Mouse (Mus musculus): ENCODE data around the gene Afm. TPM values are rescaled to one million over a fixed set of nuclear protein-coding genes. Genes with fewer than 3 reads are reported as not detected.
A peak's percentile ranks its signal among the peaks of the same experiment; 100 is the strongest.

The Afm gene
- polyA plus RNA-seq, 1 experiment from 2014 or later, result 54.6 TPM

GRCm38 (mm10) chr5:90561721-90562275, 43.1 kb downstream of the Afm start:
- no peak for TF ChIP-seq CTCF (IDR thresholded peaks at IDR 0.05; ENCODE audit: low read depth)
- Histone ChIP-seq H3K27me3 (ENCODE audit: insufficient read depth, low read length) (no peaks in the 10 kb centered on the region), H3K27ac (ENCODE audit: low read depth) (peak overlapping the region; percentile 87), H3K36me3 (replicated peaks; ENCODE audit: insufficient read depth, low read length) (no peaks in the 10 kb centered on the region), H3K9me3 (ENCODE audit: low read length) (no peaks in the 10 kb centered on the region), H3K4me2 (ENCODE audit: low read depth, low read length) (0 out of 2 replicates have a peak overlapping the region, but pooled peaks have one; percentile 45), H3K4me1 (ENCODE audit: insufficient read depth) (peaks cover 4% of the 10 kb centered on the region; the same call in 1 of the 2 replicates), H3K4me3 (ENCODE audit: low read depth, low read length) (no peak overlapping the region), H3K9ac (replicated peaks) (no peak overlapping the region)
- ATAC-seq (no peak), DNase-seq (peak; percentile 4)
- WGBS (ENCODE audit: insufficient replicate concordance), result 87% methylated on average over 11 of the region's 11 CpGs

- WGBS (ENCODE audit: insufficient replicate concordance), result 80% methylated on average over 4 of the region's 4 CpGs
- no peaks in the 10 kb centered on the region for H3K9me3 ChIP-seq (ENCODE audit: low read length)
- no peak overlapping the region for H3K4me2 ChIP-seq (ENCODE audit: low read depth, low read length)
- no peak for DNase-seq
- TF ChIP-seq CTCF (IDR thresholded peaks at IDR 0.05; ENCODE audit: low read depth) (no peak), EP300 (IDR thresholded peaks at IDR 0.05; ENCODE audit: low read depth) (no peak)
- H3K27me3 ChIP-seq (ENCODE audit: insufficient read depth, low read length), result no peaks in the 10 kb centered on the region
- H3K4me3 ChIP-seq (ENCODE audit: low read depth, low read length), result no peak overlapping the region
- H3K4me1 ChIP-seq (ENCODE audit: insufficient read depth), result peaks cover 7% of the 10 kb centered on the region
- no peak overlapping the region for H3K9ac ChIP-seq (replicated peaks)
- ATAC-seq, result no peak
- no peak overlapping the region for H3K27ac ChIP-seq (ENCODE audit: low read depth)
- no peaks in the 10 kb centered on the region for H3K36me3 ChIP-seq (replicated peaks; ENCODE audit: insufficient read depth, low read length)
These were observed 44.1 kb downstream of the Afm start for GRCm38 (mm10) chr5:90562880-90563279.

DNA sequence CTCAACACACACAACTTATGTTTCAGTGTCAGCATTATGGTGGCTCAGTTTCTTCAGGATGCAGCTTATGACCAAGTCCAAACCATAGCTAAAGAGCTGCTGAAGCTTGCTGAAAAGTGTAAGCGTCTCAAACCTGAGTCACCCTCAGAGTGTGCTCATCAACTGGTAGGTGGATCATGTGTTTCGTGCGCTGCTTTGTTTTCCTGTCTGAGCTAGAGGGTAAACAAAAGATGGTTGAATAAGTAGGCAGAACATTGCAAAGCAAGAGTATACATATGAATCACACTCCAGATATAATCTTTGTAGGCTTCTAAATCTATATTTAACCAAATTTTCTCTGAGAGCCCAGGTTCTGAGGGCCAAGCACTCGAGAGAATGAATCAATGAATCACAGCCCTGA, 45.4 kb downstream of the Afm start:
- no peaks in the 10 kb centered on the region for H3K27me3 ChIP-seq (ENCODE audit: insufficient read depth, low read length)
- TF ChIP-seq CTCF (IDR thresholded peaks at IDR 0.05; ENCODE audit: low read depth), result no peak
- TF ChIP-seq EP300 (IDR thresholded peaks at IDR 0.05; ENCODE audit: low read depth), result no peak
- no peaks in the 10 kb centered on the region for H3K36me3 ChIP-seq (replicated peaks; ENCODE audit: insufficient read depth, low read length)
- DNase-seq, result no peak
- WGBS (ENCODE audit: insufficient replicate concordance), result 69% methylated on average over 4 of the region's 4 CpGs
- 0 out of 2 replicates have a peak overlapping the region, but pooled peaks have one; percentile 16 for H3K27ac ChIP-seq (ENCODE audit: low read depth)
- H3K9ac ChIP-seq (replicated peaks), result no peak overlapping the region
- no peak overlapping the region for H3K4me3 ChIP-seq (ENCODE audit: low read depth, low read length)
- H3K4me1 ChIP-seq (ENCODE audit: insufficient read depth), result peaks cover 7% of the 10 kb centered on the region
- H3K9me3 ChIP-seq (ENCODE audit: low read length), result no peaks in the 10 kb centered on the region
- H3K4me2 ChIP-seq (ENCODE audit: low read depth, low read length), result no peak overlapping the region
- no peak for ATAC-seq

GRCm38 (mm10) chr5:90565205-90565604, 46.5 kb downstream of the Afm start:
- Histone ChIP-seq H3K27me3 (ENCODE audit: insufficient read depth, low read length) (no peaks in the 10 kb centered on the region), H3K4me2 (ENCODE audit: low read depth, low read length) (no peak overlapping the region), H3K36me3 (replicated peaks; ENCODE audit: insufficient read depth, low read length) (no peaks in the 10 kb centered on the region), H3K9me3 (ENCODE audit: low read length) (no peaks in the 10 kb centered on the region), H3K9ac (replicated peaks) (no peak overlapping the region), H3K27ac (ENCODE audit: low read depth) (no peak overlapping the region), H3K4me3 (ENCODE audit: low read depth, low read length) (no peak overlapping the region), H3K4me1 (ENCODE audit: insufficient read depth) (peaks cover 7% of the 10 kb centered on the region)
- TF ChIP-seq EP300 (IDR thresholded peaks at IDR 0.05; ENCODE audit: low read depth) (no peak), CTCF (IDR thresholded peaks at IDR 0.05; ENCODE audit: low read depth) (no peak)
- DNase-seq (no peak), ATAC-seq (no peak)
- 71% methylated on average over 6 of the region's 6 CpGs for WGBS (ENCODE audit: insufficient replicate concordance)

GRCm38 (mm10) chr5:90567788-90568187, 49.1 kb downstream of the Afm start:
- Histone ChIP-seq H3K4me2 (ENCODE audit: low read depth, low read length) (no peak overlapping the region), H3K27me3 (ENCODE audit: insufficient read depth, low read length) (no peaks in the 10 kb centered on the region), H3K4me1 (ENCODE audit: insufficient read depth) (peaks cover 7% of the 10 kb centered on the region), H3K9ac (replicated peaks) (0 out of 2 replicates have a peak overlapping the region, but pooled peaks have one; percentile 23), H3K4me3 (ENCODE audit: low read depth, low read length) (no peak overlapping the region), H3K9me3 (ENCODE audit: low read length) (no peaks in the 10 kb centered on the region), H3K36me3 (replicated peaks; ENCODE audit: insufficient read depth, low read length) (no peaks in the 10 kb centered on the region), H3K27ac (ENCODE audit: low read depth) (peak overlapping the region; percentile 84)
- ATAC-seq (peak; percentile 81), DNase-seq (peak; percentile 26)
- WGBS (ENCODE audit: insufficient replicate concordance), result 53% methylated on average over 5 of the region's 5 CpGs
- TF ChIP-seq CTCF (IDR thresholded peaks at IDR 0.05; ENCODE audit: low read depth) (no peak), EP300 (IDR thresholded peaks at IDR 0.05; ENCODE audit: low read depth) (no peak)

- Histone ChIP-seq H3K36me3 (replicated peaks; ENCODE audit: insufficient read depth, low read length) (no peaks in the 10 kb centered on the region), H3K27me3 (ENCODE audit: insufficient read depth, low read length) (no peaks in the 10 kb centered on the region), H3K9ac (replicated peaks) (no peak overlapping the region), H3K4me3 (ENCODE audit: low read depth, low read length) (no peak overlapping the region), H3K4me2 (ENCODE audit: low read depth, low read length) (no peak overlapping the region), H3K4me1 (ENCODE audit: insufficient read depth) (peaks cover 7% of the 10 kb centered on the region), H3K27ac (ENCODE audit: low read depth) (peak overlapping the region; percentile 84), H3K9me3 (ENCODE audit: low read length) (no peaks in the 10 kb centered on the region)
- ATAC-seq, result peak; percentile 93
- no peak for TF ChIP-seq CTCF (IDR thresholded peaks at IDR 0.05; ENCODE audit: low read depth)
- no peak; the same call in 1 of the 2 replicates for TF ChIP-seq EP300 (IDR thresholded peaks at IDR 0.05; ENCODE audit: low read depth)
- DNase-seq, result peak; percentile 15
These were observed 49.6 kb downstream of the Afm start for GRCm38 (mm10) chr5:90568338-90568737.
